Mouse (Mus musculus) left cerebral cortex, adult 18-20 months (tissue): Measurements from ENCODE around the gene Sprr2a3. TPM values are rescaled to one million over a fixed set of nuclear protein-coding genes. Genes with fewer than 3 reads are reported as not detected.
"Not testable (repeated sequence)": the region's sequence is repeated elsewhere in the genome, so short reads cannot be mapped to it uniquely, and the experiment has no call there.

ENCODE experiments used
- DNase-seq, 2 experiments: peaks; one replicate each; pipeline ENCODE4 v3.0.0; 2021 to 2022; ENCODE audit warnings: low spot score in 2 of 2, mixed read lengths in 1 of 2
- long read RNA-seq, 2 experiments: library from polyadenylated mRNA; stranded (forward); transcript quantifications; one replicate each; pipeline ENCODE4 v2.0.0; 2021
- total RNA-seq, 2 experiments: library from RNA; stranded (reverse); gene quantifications; 2 replicates each; pipeline ENCODE4 v1.2.3; 2021

Sprr2a3 gene
- not detected for total RNA-seq
- long read RNA-seq, experiment 1, result 0 reads
- long read RNA-seq, experiment 2, result 0 reads

GRCm38 (mm10) chr3:92285101-92285500 lies at the start of gene Sprr2a3:
Gene Sprr2a3 (plus strand): TSS chr3:92285417.
- DNase-seq, result not testable (repeated sequence)

- not testable (repeated sequence) for DNase-seq
Measured at GRCm38 (mm10) chr3:92236463-92237189, 48.6 kb upstream of the Sprr2a3 start.

DNA sequence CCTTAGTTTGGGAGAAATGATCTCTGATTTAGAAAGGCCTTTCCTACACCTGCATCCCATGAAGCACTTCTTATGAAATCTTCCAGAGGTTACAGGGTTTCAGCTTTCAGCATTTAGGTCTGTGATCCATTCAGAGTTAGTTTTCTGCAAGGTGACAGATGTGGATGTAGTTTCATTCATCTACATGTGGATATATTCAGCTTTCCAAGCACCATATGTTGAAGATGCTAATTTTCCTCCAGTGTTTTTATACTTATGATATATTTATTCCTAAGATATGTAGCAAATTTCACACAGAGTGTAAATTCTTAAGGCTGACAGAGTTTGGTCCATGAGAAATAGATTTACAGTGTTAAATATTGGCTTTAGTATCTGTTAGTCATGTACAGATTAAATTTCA lies 46.5 kb upstream of the Sprr2a3 start:
- DNase-seq, result not testable (repeated sequence)

- DNase-seq, result not testable (repeated sequence)
Measured at GRCm38 (mm10) chr3:92239197-92239596, 46.0 kb upstream of the Sprr2a3 start.

DNA sequence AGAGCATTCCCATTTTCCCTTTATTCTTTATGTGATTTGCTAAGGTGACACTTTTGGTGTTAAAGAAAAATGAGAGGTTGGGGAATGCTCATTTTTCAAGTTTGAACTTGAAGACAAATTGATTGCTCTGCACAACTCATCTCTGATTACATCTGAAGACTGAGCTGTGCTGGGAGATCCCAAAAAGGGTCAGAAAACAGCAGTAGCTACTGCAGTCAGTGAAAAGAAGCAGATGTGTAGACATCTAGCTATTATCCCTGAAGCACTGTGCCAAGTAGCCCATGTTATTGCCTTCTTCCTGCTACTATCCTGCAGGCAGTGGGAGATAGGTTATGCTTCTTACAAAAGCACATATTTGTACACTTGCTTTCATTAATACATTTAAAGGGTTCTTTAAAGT lies 40.4 kb upstream of the Sprr2a3 start:
- DNase-seq, result not testable (repeated sequence)

DNA sequence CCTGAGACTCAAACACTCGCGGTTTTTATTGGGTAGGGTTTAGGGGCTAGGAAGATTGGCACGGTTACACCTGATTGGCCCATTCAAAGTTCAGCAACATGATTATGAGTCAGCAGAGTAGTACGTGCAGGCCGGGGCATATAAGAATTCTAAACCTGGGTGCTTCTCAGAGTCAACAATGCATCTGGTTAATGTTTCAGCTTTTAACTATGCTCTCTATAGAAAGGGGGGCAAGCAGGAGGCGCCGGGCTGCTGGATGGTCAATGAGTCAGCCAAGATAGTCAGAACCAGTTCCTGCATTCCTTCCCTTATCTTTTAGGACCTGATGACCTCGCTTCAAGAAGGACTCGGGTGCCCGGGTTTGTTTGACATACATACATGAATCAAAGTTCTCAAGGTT lies 39.0 kb upstream of the Sprr2a3 start:
- not testable (repeated sequence) for DNase-seq

DNA sequence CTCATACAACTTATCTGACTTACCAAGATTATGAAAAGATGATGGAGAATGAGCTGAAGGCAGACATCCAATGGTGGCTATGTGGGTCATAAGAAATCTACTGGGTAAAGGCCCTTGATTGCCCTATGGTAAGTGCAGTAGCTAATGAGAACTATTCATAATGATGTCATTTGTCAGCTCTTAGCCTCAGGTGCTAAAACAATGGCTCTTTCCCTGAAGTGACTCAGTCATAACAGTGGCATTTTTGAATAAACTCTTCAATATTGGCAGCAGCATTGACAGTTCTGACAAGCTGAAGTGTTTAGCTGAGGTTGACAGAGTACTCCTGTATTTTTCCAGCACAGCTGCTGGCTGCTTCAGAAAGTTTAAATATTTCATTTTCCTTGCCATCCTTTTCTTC lies 36.7 kb upstream of the Sprr2a3 start:
- not testable (repeated sequence) for DNase-seq

DNA sequence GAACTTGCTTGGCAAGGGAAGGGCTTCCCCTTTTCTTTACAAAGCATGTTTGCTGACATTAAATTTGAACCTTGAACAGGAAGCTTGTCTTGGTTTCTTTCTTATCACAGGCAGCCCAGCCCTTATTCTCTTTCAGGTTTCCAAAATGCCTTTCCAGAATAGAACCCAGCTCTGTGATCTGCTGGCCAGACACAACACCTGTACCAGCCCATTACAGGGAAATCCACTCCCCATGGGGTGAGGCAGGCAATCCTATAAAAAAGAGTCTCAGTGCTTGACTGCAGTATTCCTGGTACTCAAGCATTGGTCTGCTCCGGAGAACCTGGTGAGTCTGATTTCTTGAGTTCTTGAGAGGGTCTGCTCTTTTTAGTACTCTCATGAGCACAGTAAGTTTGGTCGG lies 34.8 kb upstream of the Sprr2a3 start:
- DNase-seq, result not testable (repeated sequence)

- not testable (repeated sequence) for DNase-seq
Measured at GRCm38 (mm10) chr3:92253860-92254259, 31.4 kb upstream of the Sprr2a3 start.

- DNase-seq, result not testable (repeated sequence)
Measured at GRCm38 (mm10) chr3:92258526-92258925, 26.7 kb upstream of the Sprr2a3 start.

- not testable (repeated sequence) for DNase-seq
Measured at GRCm38 (mm10) chr3:92263462-92263861, 21.8 kb upstream of the Sprr2a3 start.

DNA sequence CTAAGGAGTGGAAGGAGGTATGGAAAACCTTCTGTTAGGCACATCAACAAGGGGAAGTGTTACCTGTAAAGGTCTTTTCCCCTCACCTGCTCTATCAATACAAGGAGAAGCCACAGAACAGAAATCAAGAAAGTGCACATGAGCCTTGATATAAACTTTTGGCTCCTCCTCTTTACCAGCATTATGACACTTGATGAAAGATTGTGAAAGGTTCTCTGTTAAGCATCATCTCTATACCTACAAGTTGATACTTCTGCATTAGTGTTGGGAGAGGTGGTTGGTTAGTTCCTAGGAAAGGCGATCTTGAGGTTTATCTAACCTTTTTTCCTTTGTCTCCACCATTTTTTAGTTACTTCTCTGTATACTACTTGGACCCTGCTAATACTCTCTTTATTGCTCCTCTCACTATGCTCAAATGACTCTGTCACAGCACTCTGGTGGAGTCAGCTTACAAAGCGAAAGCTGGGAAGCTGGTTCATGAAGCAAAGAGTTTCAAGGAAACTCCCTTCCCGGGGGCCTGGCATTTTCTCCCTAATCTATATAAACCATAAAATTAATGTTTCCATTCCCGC lies 13.7 kb upstream of the Sprr2a3 start:
- DNase-seq, result not testable (repeated sequence)

- DNase-seq, result not testable (repeated sequence)
Measured at GRCm38 (mm10) chr3:92273504-92273903, 11.7 kb upstream of the Sprr2a3 start.

GRCm38 (mm10) chr3:92274018-92274417 lies 11.2 kb upstream of the Sprr2a3 start:
- not testable (repeated sequence) for DNase-seq

DNA sequence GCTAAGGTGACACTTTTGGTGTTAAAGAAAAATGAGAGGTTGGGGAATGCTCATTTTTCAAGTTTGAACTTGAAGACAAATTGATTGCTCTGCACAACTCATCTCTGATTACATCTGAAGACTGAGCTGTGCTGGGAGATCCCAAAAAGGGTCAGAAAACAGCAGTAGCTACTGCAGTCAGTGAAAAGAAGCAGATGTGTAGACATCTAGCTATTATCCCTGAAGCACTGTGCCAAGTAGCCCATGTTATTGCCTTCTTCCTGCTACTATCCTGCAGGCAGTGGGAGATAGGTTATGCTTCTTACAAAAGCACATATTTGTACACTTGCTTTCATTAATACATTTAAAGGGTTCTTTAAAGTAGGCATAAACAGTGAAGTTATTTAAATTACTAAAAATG lies 5.6 kb upstream of the Sprr2a3 start:
- DNase-seq, result not testable (repeated sequence)

GRCm38 (mm10) chr3:92280963-92281606 lies 4.1 kb upstream of the Sprr2a3 start:
- not testable (repeated sequence) for DNase-seq

GRCm38 (mm10) chr3:92288489-92288888 lies 3.3 kb downstream of the Sprr2a3 start:
- DNase-seq, result not testable (repeated sequence)

GRCm38 (mm10) chr3:92307406-92307805 lies 22.2 kb downstream of the Sprr2a3 start:
- no peak for DNase-seq

DNA sequence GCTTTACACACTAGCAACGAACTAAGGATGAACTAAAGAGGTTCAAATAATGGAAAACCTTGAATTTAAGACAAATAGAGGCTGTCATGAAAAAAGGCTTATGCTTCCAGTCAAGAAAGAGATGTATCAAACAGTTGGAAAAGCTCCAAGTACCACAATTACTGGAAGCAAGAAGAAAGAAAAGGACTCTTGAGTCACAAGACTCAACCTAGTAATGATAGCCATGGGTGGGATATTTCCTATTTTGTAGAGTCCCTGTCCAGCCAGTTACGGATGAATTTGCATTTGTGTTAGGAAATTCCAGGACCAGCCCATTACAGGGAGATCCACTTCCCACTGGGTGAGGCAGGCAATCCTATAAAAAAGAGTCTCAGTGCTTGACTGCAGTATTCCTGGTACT lies 31.1 kb downstream of the Sprr2a3 start, which contains the start of gene Sprr2b:
Gene Sprr2b (plus strand): TSS at position 301 of the 400 bp plus-strand sequence.
- no peak for DNase-seq

DNA sequence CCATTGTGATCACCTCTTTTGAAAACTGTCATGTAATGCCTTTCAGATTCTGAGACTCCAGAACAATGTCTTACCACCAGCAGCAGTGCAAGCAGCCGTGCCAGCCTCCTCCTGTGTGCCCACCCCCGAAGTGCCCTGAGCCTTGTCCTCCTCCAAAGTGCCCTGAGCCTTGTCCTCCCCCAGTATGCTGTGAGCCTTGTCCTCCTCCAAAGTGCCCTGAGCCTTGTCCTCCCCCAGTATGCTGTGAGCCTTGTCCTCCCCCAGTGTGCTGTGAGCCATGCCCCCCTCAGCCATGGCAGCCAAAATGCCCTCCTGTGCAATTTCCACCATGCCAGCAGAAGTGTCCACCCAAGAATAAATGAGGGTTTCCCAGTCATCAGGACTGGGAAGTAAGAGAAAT lies 32.2 kb downstream of the Sprr2a3 start:
- DNase-seq, result no peak

GRCm38 (mm10) chr3:92336278-92336677 lies 51.1 kb downstream of the Sprr2a3 start:
- no peak for DNase-seq

DNA sequence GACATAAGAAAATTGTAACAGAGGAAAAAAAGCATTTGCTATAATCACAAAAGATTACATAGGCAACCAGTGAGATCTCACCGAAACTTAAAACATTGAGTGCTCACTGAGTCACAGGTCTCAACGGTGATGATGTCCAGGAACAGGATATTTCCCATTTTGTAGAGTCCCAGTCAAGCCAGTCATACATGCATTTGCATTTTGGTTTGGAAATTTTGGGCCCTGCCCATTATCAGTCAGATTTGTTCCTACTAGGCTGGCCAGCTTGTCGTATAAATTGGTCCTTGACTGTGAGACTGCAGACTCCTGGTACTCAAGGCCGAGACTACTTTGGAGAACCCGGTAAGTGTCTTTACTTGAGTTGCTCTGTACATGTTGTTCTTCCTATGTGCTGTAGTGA lies 53.6 kb downstream of the Sprr2a3 start, which contains the start of gene Sprr2d:
Gene Sprr2d (plus strand): TSS at position 301 of the 400 bp plus-strand sequence.
- no peak for DNase-seq
